Mouse (Mus musculus) large intestine, adult 2 months (tissue): ENCODE measurements around the gene Olfr917. TPM values are rescaled to one million over a fixed set of nuclear protein-coding genes. Genes with fewer than 3 reads are reported as not detected.

Experiments
- DNase-seq: peaks from one replicate; pipeline ENCODE4 v3.0.0-alpha.2; 2012; ENCODE audit warnings: low read depth, low spot score
- WGBS: fragments of 180-500 bp; shearing (Covaris S2); methylation state at CpG from one replicate; pipeline ENCODE4 v1.1.7; 2018; 5-methylcytosine and 5-hydroxymethylcytosine counted together
- polyA plus RNA-seq: library from polyadenylated mRNA; depleted of rRNA; stranded (reverse); fragments of >200 nt; gene quantifications from 2 replicates; pipeline ENCODE4 v1.2.3, GENCODE M21; 2012; rRNA removed

The Olfr917 gene
- not detected in 2 replicates for polyA plus RNA-seq

- 63% methylated on average over 1 of the region's 1 CpGs for WGBS
Measured at GRCm38 (mm10) chr9:38665742-38666141, at the start of gene Olfr917. Gene Olfr917, minus strand, starts transcription at chr9:38665842.

GRCm38 (mm10) chr9:38674501-38674900 is 8.9 kb upstream of the Olfr917 start, which contains the start of gene Olfr918:
Gene Olfr918, minus strand, starts transcription at chr9:38674601.
- no peak for DNase-seq
- 89% methylated on average over 2 of the region's 2 CpGs for WGBS

More at GRCm38 (mm10) chr9:38665742-38666141, at the start of gene Olfr917:
- no peak for DNase-seq

GRCm38 (mm10) chr9:38672887-38673286 is 7.2 kb upstream of the Olfr917 start:
- 75% methylated on average over 2 of the region's 2 CpGs for WGBS
- no peak for DNase-seq

GRCm38 (mm10) chr9:38659775-38660174 is 5.9 kb downstream of the Olfr917 start, which contains the start of gene Olfr916:
Gene Olfr916, minus strand, starts transcription at chr9:38659875.
- WGBS: 47% methylated on average over 1 of the region's 1 CpGs
- DNase-seq: no peak

GRCm38 (mm10) chr9:38632406-38632805 is 33.2 kb downstream of the Olfr917 start:
- no peak for DNase-seq
- WGBS: 77% methylated on average over 4 of the region's 4 CpGs

Other genes starting within 250 kb of the Olfr917 start
- gene Olfr901, start 236.4 kb downstream of the Olfr917 start, polyA plus RNA-seq: not detected in 2 replicates
- not detected in 2 replicates for gene Olfr902, start 218.2 kb downstream of the Olfr917 start, polyA plus RNA-seq
- not detected in 2 replicates for gene Olfr904, start 202.7 kb downstream of the Olfr917 start, polyA plus RNA-seq
- gene Olfr905, start 194.7 kb downstream of the Olfr917 start, polyA plus RNA-seq: not detected in 2 replicates
- not detected in 2 replicates for gene Olfr906, start 178.8 kb downstream of the Olfr917 start, polyA plus RNA-seq
- gene Olfr907, start 170.0 kb downstream of the Olfr917 start, polyA plus RNA-seq: not detected in 2 replicates
- not detected in 2 replicates for gene Olfr911-ps1, start 144.3 kb downstream of the Olfr917 start, polyA plus RNA-seq
- not detected in 2 replicates for gene Olfr910, start 128.0 kb downstream of the Olfr917 start, polyA plus RNA-seq
- not detected in 2 replicates for gene Olfr912, start 85.7 kb downstream of the Olfr917 start, polyA plus RNA-seq
- not detected in 2 replicates for gene Olfr913, start 73.1 kb downstream of the Olfr917 start, polyA plus RNA-seq
- gene Olfr914, start 60.7 kb downstream of the Olfr917 start, polyA plus RNA-seq: not detected in 2 replicates
- gene Olfr916, start 6.0 kb downstream of the Olfr917 start, polyA plus RNA-seq: not detected in 2 replicates
- not detected in 2 replicates for gene Olfr918, start 8.8 kb upstream of the Olfr917 start, polyA plus RNA-seq
- not detected in 2 replicates for gene Olfr919, start 37.8 kb upstream of the Olfr917 start, polyA plus RNA-seq
- 15.4 and 18.1 TPM in 2 replicates for gene Vwa5a, start 52.4 kb upstream of the Olfr917 start, polyA plus RNA-seq
- gene Olfr920, start 86.5 kb upstream of the Olfr917 start, polyA plus RNA-seq: 0.06 and 0.15 TPM in 2 replicates
- gene Olfr921, start 107.2 kb upstream of the Olfr917 start, polyA plus RNA-seq: not detected in 2 replicates
- gene Olfr922, start 148.8 kb upstream of the Olfr917 start, polyA plus RNA-seq: not detected in 2 replicates
- gene Olfr923, start 160.7 kb upstream of the Olfr917 start, polyA plus RNA-seq: not detected in 2 replicates
- not detected in 2 replicates for gene Olfr924, start 178.6 kb upstream of the Olfr917 start, polyA plus RNA-seq
- gene Olfr26, start 189.2 kb upstream of the Olfr917 start, polyA plus RNA-seq: not detected in 2 replicates
- gene Olfr926, start 211.3 kb upstream of the Olfr917 start, polyA plus RNA-seq: not detected in 2 replicates